Mouse (Mus musculus) A20 (cell line): ENCODE data around the gene Ldb3.

ENCODE experiments used
- DNase-seq: peaks from one replicate; pipeline ENCODE4 v3.0.0-alpha.2; 2011; ENCODE audit warnings: low read depth, low spot score

The Ldb3 gene

GRCm38 (mm10) chr14:34588498-34588897, at the start of gene Ldb3:
Ldb3 (minus strand) TSS chr14:34588682.
- DNase-seq: no peak

GRCm38 (mm10) chr14:34635721-34636120, 47.2 kb upstream of the Ldb3 start:
- DNase-seq: no peak

GRCm38 (mm10) chr14:34635192-34635591, 46.7 kb upstream of the Ldb3 start:
- no peak for DNase-seq

GRCm38 (mm10) chr14:34632722-34633448, 44.4 kb upstream of the Ldb3 start:
- DNase-seq: no peak

- DNase-seq: no peak
Observed at GRCm38 (mm10) chr14:34626824-34627223, 38.3 kb upstream of the Ldb3 start.

GRCm38 (mm10) chr14:34623531-34624210, 35.2 kb upstream of the Ldb3 start:
- no peak for DNase-seq

- no peak for DNase-seq
Observed at GRCm38 (mm10) chr14:34623074-34623473, 34.6 kb upstream of the Ldb3 start.

GRCm38 (mm10) chr14:34620611-34621376, 32.3 kb upstream of the Ldb3 start:
- peak; percentile 64 for DNase-seq

- no peak for DNase-seq
Observed at GRCm38 (mm10) chr14:34618808-34619207, 30.3 kb upstream of the Ldb3 start.

- peak; percentile 89 for DNase-seq
Observed at GRCm38 (mm10) chr14:34616821-34617220, 28.3 kb upstream of the Ldb3 start.

- no peak for DNase-seq
Observed at GRCm38 (mm10) chr14:34615625-34616024, 27.1 kb upstream of the Ldb3 start.

- no peak for DNase-seq
Observed at GRCm38 (mm10) chr14:34615082-34615481, 26.6 kb upstream of the Ldb3 start.

GRCm38 (mm10) chr14:34614551-34614950, 26.1 kb upstream of the Ldb3 start:
- DNase-seq: no peak

- DNase-seq: no peak
Observed at GRCm38 (mm10) chr14:34613523-34613922, 25.0 kb upstream of the Ldb3 start.

GRCm38 (mm10) chr14:34612222-34612621, 23.7 kb upstream of the Ldb3 start:
- peak; percentile 64 for DNase-seq

GRCm38 (mm10) chr14:34611591-34611990, 23.1 kb upstream of the Ldb3 start:
- DNase-seq: no peak

GRCm38 (mm10) chr14:34601910-34602309, 13.4 kb upstream of the Ldb3 start:
- DNase-seq: no peak

- DNase-seq: no peak
Observed at GRCm38 (mm10) chr14:34599941-34600340, 11.5 kb upstream of the Ldb3 start, which contains the start of gene Opn4. Opn4 (minus strand) TSS chr14:34600142.

- DNase-seq: no peak
Observed at GRCm38 (mm10) chr14:34595596-34596255, 7.2 kb upstream of the Ldb3 start.

GRCm38 (mm10) chr14:34591741-34592535, 3.5 kb upstream of the Ldb3 start:
- no peak for DNase-seq
